Mouse (Mus musculus): Measurements from ENCODE around the gene Proser3.

DNA sequence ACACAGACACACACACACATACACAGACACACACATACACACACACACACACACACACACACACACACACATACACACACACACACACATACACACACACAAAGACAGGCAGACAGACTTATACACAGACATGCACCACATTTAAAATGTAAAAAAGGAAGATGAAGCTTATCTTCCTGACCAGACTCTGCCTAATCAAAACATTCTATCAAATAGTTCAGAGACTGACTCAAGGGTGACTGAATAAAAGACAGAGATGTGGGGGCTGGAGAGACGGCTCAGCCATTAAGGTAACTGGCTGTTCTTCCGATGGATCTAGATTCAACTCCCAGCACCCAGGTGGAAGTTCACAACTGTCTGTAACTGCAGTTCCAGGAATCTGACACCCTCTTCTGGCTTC is 7.8 kb downstream of the Proser3 start:
- TF ChIP-seq POLR2A (IDR thresholded peaks at IDR 0.05; ENCODE audit: borderline replicate concordance, extremely low read depth, low read depth, low read length) (no peak), CTCF (IDR thresholded peaks at IDR 0.05; ENCODE audit: insufficient read depth, low read length) (no peak)

Data from lung, adult 2 months (tissue).